Mouse (Mus musculus) central nervous system, embryonic 14 days (tissue): Measurements from ENCODE around the gene Olfr199. TPM values are rescaled to one million over a fixed set of nuclear protein-coding genes. Genes with fewer than 3 reads are reported as not detected.

ENCODE experiments used
- polyA plus RNA-seq: library from polyadenylated mRNA; depleted of rRNA; stranded (reverse); fragments of >200 nt; gene quantifications from 2 replicates; pipeline ENCODE4 v1.2.3, GENCODE M21; 2012; rRNA removed

The Olfr199 gene
- not detected in 2 replicates for polyA plus RNA-seq

GRCm38 (mm10) chr16:59219667-59220066 lies at the start of gene Olfr199:
Olfr199 (minus strand) TSS chr16:59219767.

DNA sequence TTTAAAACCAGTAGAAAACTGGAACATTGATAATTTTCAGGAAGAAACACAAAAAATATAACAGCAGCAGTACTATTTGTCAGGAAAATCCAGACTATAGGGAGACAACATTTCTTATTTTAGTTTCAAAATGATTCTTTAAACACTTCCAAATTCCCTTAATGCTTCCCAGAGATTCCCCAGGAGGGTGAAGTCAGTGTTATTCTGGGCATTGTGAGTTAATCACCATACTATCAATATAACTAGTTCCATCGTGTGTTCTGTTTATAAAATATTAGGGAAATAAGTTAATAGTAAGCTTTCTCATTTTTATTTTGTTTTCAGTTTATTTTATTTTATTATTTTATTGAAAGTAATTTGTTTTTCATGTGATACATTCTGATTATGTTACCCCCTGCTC lies 16.1 kb downstream of the Olfr199 start, which contains the start of gene Olfr198:
Gene Olfr198 (minus strand): TSS at position 101 of the 400 bp plus-strand sequence.

DNA sequence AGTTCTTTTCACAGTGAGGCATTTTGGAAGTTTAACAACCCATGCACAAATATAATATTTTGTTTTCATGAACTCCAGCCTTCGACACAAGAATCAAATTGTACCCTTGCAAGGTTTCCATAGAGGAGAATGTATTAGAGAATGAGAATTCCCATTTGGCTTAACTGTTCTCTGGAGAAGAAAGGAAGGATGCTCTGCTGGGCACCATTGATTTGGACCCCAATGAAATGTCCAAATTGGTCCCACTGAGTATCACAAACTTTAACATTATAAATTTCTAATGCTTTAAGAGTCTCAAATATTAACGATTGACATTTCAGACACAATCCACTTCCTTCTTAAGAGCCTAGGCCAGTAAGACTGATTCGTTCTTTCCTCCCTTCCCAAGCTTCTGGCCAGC lies 49.2 kb downstream of the Olfr199 start, which contains the start of gene Olfr196:
Gene Olfr196 (minus strand): TSS at position 101 of the 400 bp plus-strand sequence.

Other genes with a start within 250 kb of the Olfr199 start
- not detected in 2 replicates for gene Olfr183, start 224.4 kb downstream of the Olfr199 start, polyA plus RNA-seq
- not detected in 2 replicates for gene Olfr186, start 189.5 kb downstream of the Olfr199 start, polyA plus RNA-seq
- not detected in 2 replicates for gene Olfr187, start 180.0 kb downstream of the Olfr199 start, polyA plus RNA-seq
- gene Olfr190, start 141.8 kb downstream of the Olfr199 start, polyA plus RNA-seq, result not detected in 2 replicates
- not detected in 2 replicates for gene Olfr191, start 129.9 kb downstream of the Olfr199 start, polyA plus RNA-seq
- not detected in 2 replicates for gene Olfr193, start 107.9 kb downstream of the Olfr199 start, polyA plus RNA-seq
- gene Olfr194, start 98.7 kb downstream of the Olfr199 start, polyA plus RNA-seq, result not detected in 2 replicates
- gene Olfr195, start 72.7 kb downstream of the Olfr199 start, polyA plus RNA-seq, result not detected in 2 replicates
- gene Olfr196, start 49.3 kb downstream of the Olfr199 start, polyA plus RNA-seq, result not detected in 2 replicates
- gene Olfr198, start 16.2 kb downstream of the Olfr199 start, polyA plus RNA-seq, result not detected in 2 replicates
- not detected in 2 replicates for gene Olfr201, start 52.9 kb upstream of the Olfr199 start, polyA plus RNA-seq
- gene Olfr202, start 67.0 kb upstream of the Olfr199 start, polyA plus RNA-seq, result not detected in 2 replicates
- not detected in 2 replicates for gene Olfr203, start 79.1 kb upstream of the Olfr199 start, polyA plus RNA-seq
- gene Olfr204, start 98.5 kb upstream of the Olfr199 start, polyA plus RNA-seq, result not detected in 2 replicates
- gene Olfr205, start 111.4 kb upstream of the Olfr199 start, polyA plus RNA-seq, result not detected in 2 replicates
- gene Olfr206, start 129.5 kb upstream of the Olfr199 start, polyA plus RNA-seq, result not detected in 2 replicates
- not detected in 2 replicates for gene Olfr209, start 144.2 kb upstream of the Olfr199 start, polyA plus RNA-seq
- gene Gabrr3, start 187.6 kb upstream of the Olfr199 start, polyA plus RNA-seq, result 0.09 and 0.10 TPM in 2 replicates